Mouse (Mus musculus) adrenal gland, adult 2 months (tissue): ENCODE measurements at regions not wholly inside any gene's neighbourhood (a gene's known extent, or its start where the extent isn't known, plus 50 kb on each side); places are given as distances from the start of the nearest gene placed in this dataset.

Experiments
- DNase-seq: peaks from one replicate; pipeline ENCODE4 v3.0.0; 2021

DNA sequence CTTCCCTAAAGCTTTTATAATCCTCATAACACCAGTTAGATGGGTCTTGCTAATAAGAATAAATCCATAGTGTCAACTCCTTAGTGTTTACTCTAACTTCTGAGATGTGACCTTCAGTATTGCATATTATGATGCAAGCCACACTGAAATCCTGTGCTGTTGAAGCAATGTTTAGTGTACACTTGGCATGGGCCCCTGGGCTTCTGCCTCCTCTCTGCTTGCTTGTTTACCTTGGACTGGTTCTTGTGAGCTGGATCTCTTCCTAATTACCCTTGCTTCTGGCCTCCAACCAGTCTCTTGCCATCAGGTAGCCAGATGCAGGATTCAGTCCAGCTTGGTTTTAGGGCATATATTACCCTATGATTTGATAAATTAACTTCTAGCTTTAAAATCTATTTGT, 57.0 kb downstream of the Rgs2 start:
- DNase-seq: peak; percentile 79

DNA sequence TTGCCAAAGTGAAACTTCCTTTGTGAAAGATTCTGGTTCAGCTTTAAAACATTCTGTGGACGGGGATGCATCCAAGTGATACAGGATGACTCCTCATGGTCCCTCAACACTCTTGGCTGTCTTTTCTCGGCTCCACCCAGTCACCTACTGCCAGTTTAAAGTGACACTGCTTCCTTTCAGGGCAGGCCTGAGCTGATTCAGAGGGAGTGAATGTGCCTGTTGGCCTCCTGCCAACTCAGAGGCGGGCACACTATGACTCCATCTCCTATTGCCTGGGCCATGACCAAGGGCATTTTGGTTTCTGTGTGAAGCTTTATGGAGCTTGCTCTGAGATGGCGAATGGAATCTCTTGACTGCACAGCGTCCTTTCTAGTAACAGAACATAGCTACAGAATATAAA, 62.5 kb downstream of the Rgs2 start:
- DNase-seq: peak; percentile 93

DNA sequence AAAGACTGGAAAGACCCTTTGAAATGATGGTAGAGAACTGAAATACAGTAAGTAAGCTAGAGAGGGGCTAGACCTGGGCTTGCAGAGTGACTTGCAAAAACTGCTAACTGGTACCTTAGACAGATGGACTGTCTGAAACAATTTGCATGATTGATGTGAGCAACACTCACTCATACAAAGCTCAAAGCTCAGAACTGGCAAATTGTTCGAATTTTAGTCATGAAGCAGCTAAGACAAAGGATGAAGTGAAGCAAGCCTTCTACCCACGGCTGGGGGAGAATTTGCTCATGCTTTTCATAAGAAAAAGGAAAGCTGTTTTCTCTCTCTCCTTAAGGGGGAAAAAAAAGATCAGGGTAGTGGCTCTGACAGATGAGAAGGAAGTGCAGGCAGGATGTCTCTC, 64.5 kb downstream of the Rgs2 start:
- no peak for DNase-seq

DNA sequence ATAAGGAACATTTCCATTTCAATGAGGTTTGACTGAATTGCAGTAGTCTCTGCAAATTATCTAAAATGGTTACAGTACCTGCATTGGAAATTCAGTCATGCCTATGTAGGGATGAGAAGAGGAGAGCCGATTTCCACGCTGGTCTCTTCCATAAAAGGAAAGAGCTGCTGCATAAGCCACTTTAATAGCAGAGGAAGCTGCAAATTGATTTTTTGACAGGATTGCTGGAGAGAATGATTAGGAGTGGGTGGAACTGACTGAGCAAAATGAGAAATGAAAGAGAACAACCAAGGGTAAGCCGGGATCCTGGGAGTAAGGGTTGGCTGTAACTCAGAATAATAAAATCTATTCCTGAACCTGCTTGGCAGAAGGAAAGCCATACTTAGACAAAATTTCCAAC, 65.4 kb downstream of the Rgs2 start:
- DNase-seq: no peak

DNA sequence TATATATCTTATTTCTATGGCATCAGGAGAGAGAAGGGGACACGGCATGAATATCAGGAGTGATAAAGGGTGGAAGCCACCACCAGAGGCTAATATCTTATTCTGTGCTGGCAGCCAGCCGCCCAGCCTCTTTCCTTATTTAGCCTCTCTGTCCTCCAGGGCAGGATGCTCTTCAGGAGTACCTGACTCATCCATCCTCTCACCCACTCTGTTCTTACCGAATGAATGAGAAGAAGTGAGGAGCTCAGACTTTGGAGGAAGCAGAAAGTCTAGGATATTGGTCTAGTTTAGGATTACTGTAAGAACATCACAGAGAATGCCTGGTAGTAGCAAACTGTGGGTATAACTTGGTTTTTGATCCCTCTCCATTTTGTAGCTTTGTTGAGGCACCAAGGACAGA, 73.2 kb downstream of the Rgs2 start:
- no peak for DNase-seq

DNA sequence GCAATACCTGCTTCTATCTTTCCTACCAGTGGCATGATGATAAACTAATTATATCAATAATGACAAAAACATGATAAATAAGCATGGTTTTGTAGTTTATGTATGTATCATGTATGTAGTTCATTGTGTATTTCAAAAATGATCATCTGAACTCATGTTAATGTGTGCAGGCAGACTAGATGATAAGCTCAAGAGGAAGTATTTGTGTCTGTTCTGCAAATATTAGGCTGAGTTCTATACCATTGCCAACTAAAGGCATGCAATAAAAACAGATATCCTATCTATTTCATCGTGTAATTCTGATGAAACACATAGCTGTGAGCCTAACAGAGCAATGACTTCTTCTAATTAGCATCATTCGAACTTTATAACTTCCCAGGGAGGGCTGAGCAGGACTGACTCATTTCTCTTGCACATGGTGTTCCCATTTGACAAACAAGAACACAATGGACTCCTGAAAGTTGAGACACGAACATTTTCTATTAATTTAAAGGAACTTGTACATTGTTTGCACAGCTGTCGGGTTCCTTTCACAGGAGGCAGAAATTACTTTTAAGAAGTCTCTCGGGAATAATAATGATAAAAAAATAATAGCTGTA, 74.3 kb downstream of the Rgs2 start:
- DNase-seq: no peak

DNA sequence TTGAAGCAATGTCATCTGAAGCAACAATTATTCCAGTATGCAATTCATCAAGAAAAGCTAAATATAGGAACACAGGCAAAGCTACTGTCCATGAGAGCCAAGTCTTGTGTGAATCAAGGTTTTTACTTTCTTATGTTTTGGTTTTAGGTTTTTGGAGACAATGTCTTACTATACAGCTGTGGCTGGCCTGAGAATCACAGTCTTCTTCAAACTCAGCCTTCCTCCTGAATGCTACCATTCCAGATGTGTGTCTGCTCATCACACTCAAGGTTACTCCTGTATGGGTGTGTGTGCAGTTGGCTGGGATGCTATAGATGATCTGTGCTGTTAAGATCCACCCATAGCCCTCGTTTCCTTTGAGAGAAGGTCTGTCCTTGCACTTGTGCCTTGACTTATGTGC, 81.5 kb downstream of the Rgs2 start:
- DNase-seq: no peak

DNA sequence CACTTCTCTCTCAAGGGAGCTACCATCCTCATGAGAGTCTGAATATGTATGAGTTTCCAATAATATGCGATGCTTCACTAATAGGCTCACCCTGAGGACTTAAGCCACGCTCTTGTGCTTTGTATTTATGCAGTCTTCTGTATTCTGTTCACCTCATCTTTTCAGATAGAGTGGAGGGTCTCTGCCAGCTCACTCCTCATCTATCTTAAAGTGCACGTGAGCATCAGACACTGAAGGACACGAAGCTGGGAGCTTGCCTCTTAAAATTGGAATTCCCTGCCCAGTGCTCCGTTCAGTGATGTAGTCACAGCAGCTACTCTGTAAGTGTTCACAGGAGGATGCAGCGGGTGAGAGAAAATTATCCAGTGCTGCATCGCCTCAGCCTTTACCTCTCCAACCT, 83.7 kb downstream of the Rgs2 start:
- no peak for DNase-seq

DNA sequence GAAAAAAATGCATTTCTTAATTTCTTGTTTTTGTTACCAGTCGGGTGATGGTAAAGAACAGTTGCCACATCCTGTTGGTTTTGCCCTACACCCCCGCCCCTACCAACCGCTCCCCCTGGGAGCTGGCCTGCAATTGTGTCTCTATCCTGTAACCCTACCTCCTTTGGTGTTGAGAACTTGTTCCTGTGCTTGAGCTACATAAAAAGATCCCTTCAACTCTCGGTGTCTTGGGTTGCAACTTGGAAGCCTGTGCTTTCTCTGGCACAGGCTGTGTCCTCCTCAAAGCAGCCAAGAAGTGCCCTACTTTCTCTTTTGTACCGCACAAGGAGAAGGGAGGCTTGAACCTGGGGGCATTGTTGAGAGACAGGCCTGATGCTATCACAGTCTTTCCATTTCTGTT, 85.0 kb downstream of the Rgs2 start:
- DNase-seq: peak; percentile 15

DNA sequence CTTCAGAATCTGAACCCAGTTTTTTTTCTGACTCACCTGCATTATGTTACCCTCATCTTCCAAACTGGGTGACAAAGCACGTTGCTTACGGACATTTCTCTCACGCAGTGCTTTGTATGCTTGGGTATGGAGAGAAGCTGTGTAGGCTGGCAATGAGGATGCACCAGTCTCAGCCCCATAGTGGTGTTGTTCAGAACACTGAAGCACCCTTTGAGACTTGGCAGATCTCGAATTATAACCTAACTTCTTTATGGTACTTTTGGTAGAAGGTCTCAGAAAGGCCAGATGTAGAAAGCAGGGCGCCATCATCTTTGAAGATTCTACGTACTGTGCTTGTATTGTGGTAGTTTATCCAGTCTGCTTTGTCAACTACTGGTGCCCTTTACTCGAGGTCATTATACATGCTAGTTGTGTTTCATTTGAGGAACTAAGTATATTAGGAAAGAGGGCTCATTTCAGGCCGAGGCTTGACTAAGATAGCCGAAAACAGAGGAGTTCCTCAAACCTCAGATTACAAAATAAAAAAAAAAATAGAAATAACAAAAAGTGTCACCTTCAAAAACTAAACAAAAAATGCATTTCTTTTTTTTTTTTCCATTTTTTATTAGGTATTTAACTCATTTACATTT, 85.7 kb downstream of the Rgs2 start:
- DNase-seq: no peak

DNA sequence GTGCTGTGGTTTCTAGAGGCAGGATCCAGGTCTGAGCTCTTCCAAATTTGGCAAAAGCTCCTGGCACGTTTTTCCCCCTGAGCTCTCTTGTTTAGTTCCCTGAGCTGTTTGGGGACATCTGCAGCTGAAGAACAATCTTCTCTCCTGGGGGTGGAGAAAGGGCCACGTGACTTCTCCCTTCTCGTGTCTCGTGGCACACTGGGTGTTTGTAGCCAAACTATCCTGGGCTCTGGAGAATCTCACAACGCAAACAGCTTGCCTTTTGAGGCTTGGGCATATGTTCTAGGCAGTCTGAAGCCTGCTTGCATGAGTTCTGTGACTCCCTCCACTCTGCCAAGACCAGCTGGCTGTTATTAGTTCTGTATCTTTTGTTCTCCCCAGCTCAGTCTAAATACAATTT, 86.3 kb downstream of the Rgs2 start:
- DNase-seq: peak; percentile 18

DNA sequence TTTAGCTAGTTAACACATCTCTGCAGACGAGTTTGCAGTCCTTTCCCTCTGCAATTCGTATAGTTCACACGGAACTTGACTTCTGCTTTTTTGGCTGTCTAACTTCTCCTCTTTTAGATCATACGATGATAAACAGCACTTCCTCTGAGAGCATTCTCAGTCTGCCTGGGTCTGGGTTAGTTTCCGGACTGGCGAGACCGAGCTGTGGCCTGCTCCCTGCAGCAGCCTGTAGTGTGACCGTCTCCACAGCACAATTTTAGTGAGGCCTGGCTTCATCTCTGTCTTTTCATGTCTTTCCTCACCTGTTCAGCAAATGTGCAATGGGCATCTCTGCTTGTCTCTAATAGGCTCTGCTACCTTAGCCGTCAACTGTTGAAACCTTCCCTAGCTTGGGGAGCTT, 87.4 kb downstream of the Rgs2 start:
- DNase-seq: peak; percentile 29

DNA sequence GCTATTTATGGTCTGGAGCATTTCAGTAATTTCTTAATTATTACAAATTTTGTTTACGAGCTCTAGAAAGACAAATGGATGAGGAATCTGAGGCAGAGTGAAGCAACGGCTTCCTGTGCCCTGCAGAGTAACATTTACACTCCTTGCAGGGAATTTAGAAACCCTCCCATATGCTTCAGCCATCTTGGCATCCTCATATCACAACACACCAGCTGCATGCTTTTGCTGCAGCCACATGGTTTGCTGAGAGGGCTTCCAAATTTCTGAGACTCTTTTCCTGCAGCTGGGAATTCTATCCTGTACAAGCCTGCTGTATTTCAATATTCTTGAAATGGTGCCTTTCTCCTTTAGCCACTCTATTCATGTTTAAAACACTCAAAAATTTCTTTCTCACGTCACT, 91.4 kb downstream of the Rgs2 start:
- DNase-seq: no peak

DNA sequence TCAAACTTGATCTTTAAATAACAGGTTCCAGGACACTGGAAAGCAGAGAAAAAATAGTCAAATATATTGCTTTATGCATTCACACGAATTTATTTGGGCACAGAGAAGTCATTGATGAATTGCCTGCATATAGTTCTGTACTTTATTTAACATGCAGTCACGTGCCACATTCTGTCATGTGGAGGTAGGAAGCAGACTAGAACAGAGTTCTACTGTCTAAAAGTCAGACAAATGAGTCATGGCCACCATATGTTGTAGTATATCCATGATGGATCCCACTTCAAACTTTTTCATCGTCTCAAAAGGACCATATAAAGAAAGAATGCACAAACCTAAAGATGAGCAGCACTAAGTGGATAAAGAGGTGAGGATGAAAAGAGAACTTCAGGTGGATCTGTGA, 92.7 kb downstream of the Rgs2 start:
- DNase-seq: no peak

DNA sequence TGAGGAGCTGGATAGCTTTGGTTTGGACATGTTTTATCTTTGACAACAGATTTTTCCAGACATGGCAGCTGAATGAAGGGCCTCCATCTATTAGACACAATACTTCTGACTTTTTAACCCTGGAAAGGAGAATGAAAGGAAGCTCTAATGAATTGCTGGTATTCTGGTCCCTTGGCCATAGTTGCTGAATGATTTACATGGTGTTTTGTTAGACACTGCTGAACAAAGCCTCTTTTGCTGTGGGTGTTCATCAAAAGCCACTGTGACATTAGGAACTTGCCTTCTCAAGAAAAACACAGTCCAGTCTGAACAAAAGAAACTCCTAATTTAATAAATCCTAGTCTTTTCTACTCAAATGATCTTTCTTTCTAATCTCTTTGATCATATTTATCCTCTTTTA, 93.4 kb downstream of the Rgs2 start:
- DNase-seq: no peak

DNA sequence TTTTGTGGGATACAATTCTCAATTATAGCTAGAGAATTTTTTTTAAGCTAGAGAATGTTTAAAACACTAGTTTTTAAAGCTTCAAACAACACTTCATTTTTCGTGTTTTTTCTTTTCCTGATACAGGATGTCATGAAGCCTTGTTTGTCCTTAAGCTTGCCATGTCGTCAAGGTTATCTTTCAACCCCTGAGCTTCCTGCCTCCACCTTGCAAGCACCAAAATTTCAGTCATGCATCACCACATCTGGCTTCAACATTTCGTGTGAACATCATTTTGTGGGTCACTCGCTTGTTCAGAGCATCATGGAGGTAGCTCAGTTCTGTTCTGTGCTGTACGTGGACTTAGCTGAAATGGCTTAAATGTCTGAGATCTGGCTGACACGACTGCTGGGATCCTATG, 96.6 kb downstream of the Rgs2 start:
- DNase-seq: no peak

DNA sequence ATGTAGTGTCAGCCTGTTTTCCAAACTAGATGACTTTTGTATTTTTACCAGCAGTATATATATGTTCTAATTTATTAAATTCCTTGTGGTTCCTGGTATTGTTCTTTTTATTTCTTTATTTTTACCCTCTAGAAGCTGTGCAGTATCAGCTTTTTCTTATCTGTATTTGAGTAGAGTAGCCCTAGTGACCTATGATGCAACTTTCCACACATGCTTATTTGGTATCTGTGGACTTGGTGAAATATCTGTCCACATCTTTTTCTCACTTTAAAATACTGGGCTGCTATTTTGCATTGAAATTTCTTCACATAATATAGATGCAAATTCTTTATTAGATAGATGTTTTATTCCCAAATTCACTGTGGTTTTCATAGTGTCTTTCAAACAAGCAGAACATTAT, 97.1 kb downstream of the Rgs2 start:
- DNase-seq: no peak

DNA sequence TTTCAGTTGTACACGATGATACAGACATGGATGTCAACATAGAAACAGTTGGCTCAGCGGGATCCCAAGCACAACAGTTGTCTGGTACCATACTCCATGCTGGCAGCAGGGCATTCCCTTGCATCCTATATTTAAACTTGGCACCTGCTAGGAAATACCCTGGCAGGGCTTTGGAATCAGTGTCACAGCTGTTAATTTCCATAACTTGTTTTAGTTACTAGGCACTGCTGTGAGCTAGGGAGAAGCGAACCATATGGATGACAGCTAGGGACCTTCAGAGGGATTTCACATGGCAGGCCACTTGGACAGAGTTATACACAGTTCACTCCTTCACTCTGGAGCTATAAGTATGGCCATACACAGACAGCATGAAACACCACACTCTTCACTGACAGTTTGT, 100.0 kb downstream of the Rgs2 start:
- no peak for DNase-seq

DNA sequence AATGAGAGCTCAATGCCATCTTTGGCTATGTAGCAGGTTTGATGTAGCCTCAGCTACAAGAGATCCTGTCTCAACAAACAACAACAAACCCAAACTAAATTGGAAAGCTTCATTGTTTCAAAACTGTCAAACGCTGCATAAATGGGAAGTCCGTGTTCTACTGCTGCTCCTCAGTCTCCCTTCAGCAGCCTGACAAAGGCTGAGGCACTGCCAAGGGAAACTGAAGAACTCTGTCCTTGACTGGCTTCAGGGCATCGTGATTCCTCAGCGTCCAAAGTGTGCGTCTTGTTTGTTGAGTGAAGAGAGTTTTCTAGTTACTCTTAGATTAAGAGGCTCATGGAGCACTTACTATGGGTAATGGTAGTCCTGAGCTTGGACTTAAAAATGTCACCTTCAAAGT, 100.7 kb downstream of the Rgs2 start:
- DNase-seq: peak; percentile 34

DNA sequence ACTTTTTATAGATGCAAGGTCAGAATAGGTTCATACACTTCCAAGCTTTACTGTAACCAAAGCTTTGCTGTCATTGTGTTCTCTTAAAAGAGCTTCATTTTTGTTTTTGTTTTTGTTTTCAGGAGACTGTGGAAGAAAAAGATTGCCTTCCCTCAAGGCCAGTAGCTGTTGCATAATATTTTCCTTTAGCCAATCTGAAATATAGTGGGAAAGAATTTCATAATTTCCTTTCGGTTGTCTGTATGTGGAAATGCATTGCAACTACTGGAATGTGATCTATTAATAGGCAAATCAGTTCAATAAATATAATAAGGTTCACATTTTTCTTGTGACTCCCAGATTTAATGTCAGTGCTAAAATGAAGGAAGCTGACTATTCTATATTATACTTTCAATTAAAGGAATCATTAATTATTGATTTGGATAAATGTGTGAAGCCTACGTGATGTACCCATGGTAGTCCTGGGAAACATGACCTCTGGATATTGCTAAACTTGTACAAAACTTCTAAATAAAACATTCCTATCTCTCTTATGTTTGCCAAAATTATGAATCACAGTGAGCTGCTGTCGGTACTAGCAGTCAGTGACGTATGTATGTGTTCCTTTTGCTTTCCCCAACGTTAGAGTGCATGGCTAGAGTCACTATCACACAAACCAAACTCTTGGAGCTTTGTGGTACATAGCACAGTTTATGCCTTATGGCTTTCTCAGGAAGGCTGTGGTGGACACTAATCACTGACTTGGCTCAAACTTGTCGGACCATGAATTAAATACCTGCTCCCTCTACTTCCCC, 102.6 kb downstream of the Rgs2 start:
- no peak for DNase-seq

DNA sequence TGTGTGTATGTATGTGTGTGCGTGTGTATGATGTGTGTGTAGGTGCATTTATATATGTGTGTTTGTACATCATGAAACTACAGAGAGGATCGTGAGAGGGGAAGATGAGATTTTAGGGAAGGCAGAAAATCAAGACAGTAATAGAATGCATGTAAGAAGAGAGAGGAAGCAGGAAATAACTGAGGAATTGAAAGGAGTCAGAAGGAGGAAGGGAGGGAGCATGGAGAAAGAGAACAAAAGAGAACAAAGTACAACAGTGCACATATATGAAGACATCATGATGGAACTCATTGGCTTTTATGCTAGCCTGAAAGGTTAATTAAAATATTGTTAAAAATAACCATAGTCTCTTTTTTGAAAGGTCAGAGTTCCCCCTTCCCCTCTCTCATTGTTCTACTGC, 111.4 kb downstream of the Uchl5 start:
- DNase-seq: no peak

DNA sequence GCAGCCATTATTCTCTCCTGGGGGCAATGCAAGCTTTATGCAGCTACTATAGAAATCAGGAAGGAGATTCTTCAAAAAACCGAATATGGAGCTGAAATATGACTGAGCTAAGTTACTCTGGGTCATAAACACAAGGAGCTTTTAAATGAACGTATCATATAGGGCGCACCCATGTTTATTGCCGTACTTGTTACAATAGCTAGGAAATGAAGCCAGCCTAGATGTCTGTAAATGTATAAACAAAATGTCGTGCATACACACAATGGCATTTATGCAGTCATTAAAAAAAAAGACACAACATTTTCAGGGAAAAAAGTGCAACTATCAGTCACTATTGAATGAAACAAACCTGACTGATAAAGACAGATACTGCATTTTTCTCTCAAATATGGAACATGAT, 111.0 kb downstream of the Uchl5 start:
- DNase-seq: no peak

DNA sequence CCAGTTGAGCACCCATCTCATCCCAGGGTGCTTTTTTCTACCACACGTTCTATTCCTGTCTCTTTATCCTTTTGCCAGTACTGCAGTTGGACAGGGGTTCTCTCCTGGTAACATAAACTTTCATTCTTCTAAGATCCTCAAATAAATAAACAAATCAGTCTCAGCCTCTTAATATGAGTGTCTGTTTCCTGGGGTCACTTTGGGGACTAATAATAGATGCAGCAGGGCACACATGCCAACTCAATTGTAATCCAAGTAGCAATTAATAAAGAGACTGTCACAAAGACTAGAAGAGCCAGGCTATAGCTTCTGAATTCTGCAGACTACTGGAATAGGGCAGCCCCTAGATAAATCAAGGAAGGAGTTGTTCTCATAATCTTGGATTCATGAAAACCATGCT, 108.9 kb downstream of the Uchl5 start:
- no peak for DNase-seq

DNA sequence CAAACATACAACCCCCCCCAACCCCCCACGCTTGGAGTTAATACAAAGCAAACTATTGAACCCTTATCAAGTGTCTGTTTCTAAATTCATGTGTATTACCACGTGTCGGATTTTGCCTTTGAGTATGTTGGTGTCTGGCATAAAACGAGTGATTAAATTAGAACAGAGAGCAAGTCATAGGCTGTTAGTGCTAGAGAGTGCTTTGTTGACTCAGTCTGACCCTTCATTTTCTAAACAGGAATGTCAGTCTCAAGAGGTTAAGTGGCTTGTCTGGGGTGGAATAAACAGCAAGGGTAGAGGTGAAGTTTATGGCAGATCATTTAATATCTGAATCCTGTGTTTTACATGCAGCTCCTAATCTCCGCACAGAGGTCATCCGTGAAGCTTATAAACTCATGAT, 104.1 kb downstream of the Uchl5 start:
- no peak for DNase-seq
